Mouse (Mus musculus) neural tube, embryonic 13.5 days (tissue): ENCODE data around the gene Pus3. TPM values are rescaled to one million over a fixed set of nuclear protein-coding genes. Genes with fewer than 3 reads are reported as not detected.

ENCODE experiments used
- ATAC-seq: fragments of 200-750 bp; cut with Nextera tagmentation; 2 replicates; pipeline ENCODE4 v1.8.0; 2017; ENCODE audit warnings: low read depth, mild to moderate bottlenecking, moderate TSS enrichment, moderate library complexity
- H3K27ac ChIP-seq: fragments of 300-500 bp; sonication (generic); replicated peaks from 2 replicates; pipeline ENCODE4 v1.5.1; 2015; ENCODE audit warnings: moderate library complexity, mild to moderate bottlenecking, inconsistent platforms
- H3K27me3 ChIP-seq: fragments of 300-500 bp; sonication (generic); 2 replicates; pipeline ENCODE4 v1.6.1; 2015; ENCODE audit warnings: mild to moderate bottlenecking, inconsistent platforms
- H3K36me3 ChIP-seq: fragments of 300-500 bp; sonication (generic); 2 replicates; pipeline ENCODE4 v1.6.1; 2015; ENCODE audit warnings: mild to moderate bottlenecking, inconsistent platforms
- H3K4me1 ChIP-seq: fragments of 300-500 bp; sonication (generic); replicated peaks from 2 replicates; pipeline ENCODE4 v1.6.1; 2015; ENCODE audit warnings: inconsistent platforms
- H3K4me2 ChIP-seq: fragments of 300-500 bp; sonication (generic); 2 replicates; pipeline ENCODE4 v1.6.1; 2015; ENCODE audit warnings: inconsistent platforms, mild to moderate bottlenecking, moderate library complexity
- H3K4me3 ChIP-seq: fragments of 300-500 bp; sonication (generic); 2 replicates; pipeline ENCODE4 v1.5.1; 2015; ENCODE audit warnings: mild to moderate bottlenecking, inconsistent platforms
- H3K9ac ChIP-seq: fragments of 300-500 bp; sonication (generic); 2 replicates; pipeline ENCODE4 v1.6.1; 2015; ENCODE audit warnings: moderate library complexity, mild to moderate bottlenecking, inconsistent platforms
- H3K9me3 ChIP-seq: fragments of 300-500 bp; sonication (generic); 2 replicates; pipeline ENCODE4 v1.6.1; 2016; ENCODE audit warnings: inconsistent platforms
- WGBS: fragments of 180-500 bp; shearing (Covaris S2); methylation state at CpG from one replicate; pipeline ENCODE4 v1.1.7; 2015; 5-methylcytosine and 5-hydroxymethylcytosine counted together
- polyA plus RNA-seq: library from polyadenylated mRNA; unstranded; fragments of >200 nt; fragmentation: Nextera tagmentation; extraction: Ambion mirVana; gene quantifications from 2 replicates; pipeline ENCODE4 v1.2.1, GENCODE M21; 2015

The Pus3 gene
- polyA plus RNA-seq: 15.9 and 17.7 TPM in 2 replicates

- Histone ChIP-seq H3K4me3 (peak within 1 kb of the TSS; percentile 64), H3K9ac (peak within 1 kb of the TSS; percentile 73), H3K4me2 (peak within 1 kb of the TSS; percentile 78), H3K4me1 (peaks cover 25% of the 10 kb centered on the region), H3K36me3 (peaks cover 23% of the 10 kb centered on the region), H3K9me3 (no peaks in the 10 kb centered on the region), H3K27ac (peak within 1 kb of the TSS; percentile 85), H3K27me3 (0 out of 2 replicates have a peak, but pooled peaks cover 3% of the 10 kb centered on the region)
- peak; percentile 85 for ATAC-seq
- under 1% methylated on average over 59 of the region's 59 CpGs for WGBS
Measured at GRCm38 (mm10) chr9:35558257-35559008, at the start of gene Pus3, which contains the start of gene Ddx25. Pus3 (plus strand) TSS chr9:35558595. Ddx25 (minus strand) TSS chr9:35558528.

GRCm38 (mm10) chr9:35513900-35514299 lies 44.5 kb upstream of the Pus3 start:
- Histone ChIP-seq H3K9me3 (no peaks in the 10 kb centered on the region), H3K4me2 (no peak overlapping the region), H3K9ac (no peak overlapping the region), H3K27me3 (no peaks in the 10 kb centered on the region), H3K27ac (no peak overlapping the region), H3K36me3 (no peaks in the 10 kb centered on the region), H3K4me1 (no peaks in the 10 kb centered on the region), H3K4me3 (no peak overlapping the region)
- 87% methylated on average over 4 of the region's 4 CpGs for WGBS
- no peak for ATAC-seq

- H3K4me2 ChIP-seq: no peak overlapping the region
- no peak for ATAC-seq
- H3K9me3 ChIP-seq: no peaks in the 10 kb centered on the region
- no peaks in the 10 kb centered on the region for H3K27me3 ChIP-seq
- 92% methylated on average over 5 of the region's 5 CpGs for WGBS
- H3K27ac ChIP-seq: no peak overlapping the region
- 0 out of 2 replicates have a peak, but pooled peaks cover under 1% of the 10 kb centered on the region for H3K4me1 ChIP-seq
- H3K9ac ChIP-seq: no peak overlapping the region
- H3K36me3 ChIP-seq: no peaks in the 10 kb centered on the region
- H3K4me3 ChIP-seq: no peak overlapping the region
Measured at GRCm38 (mm10) chr9:35516182-35516581, 42.2 kb upstream of the Pus3 start.

- no peaks in the 10 kb centered on the region for H3K9me3 ChIP-seq
- H3K27ac ChIP-seq: no peak overlapping the region
- WGBS: 93% methylated on average over 16 of the region's 16 CpGs
- H3K27me3 ChIP-seq: 0 out of 2 replicates have a peak, but pooled peaks cover 3% of the 10 kb centered on the region
- no peak overlapping the region for H3K9ac ChIP-seq
- H3K4me1 ChIP-seq: 0 out of 2 replicates have a peak, but pooled peaks cover 4% of the 10 kb centered on the region
- ATAC-seq: no peak
- H3K36me3 ChIP-seq: no peaks in the 10 kb centered on the region
- H3K4me2 ChIP-seq: no peak overlapping the region
- no peak overlapping the region for H3K4me3 ChIP-seq
Measured at GRCm38 (mm10) chr9:35516711-35517110, 41.7 kb upstream of the Pus3 start.

GRCm38 (mm10) chr9:35518169-35518568 lies 40.2 kb upstream of the Pus3 start, which contains the start of gene Gm1113:
Gm1113 (minus strand) TSS chr9:35518269.
- H3K4me2 ChIP-seq: no peak within 1 kb of the TSS
- ATAC-seq: no peak
- H3K9me3 ChIP-seq: no peaks in the 10 kb centered on the region
- 0 out of 2 replicates have a peak, but pooled peaks cover 4% of the 10 kb centered on the region for H3K4me1 ChIP-seq
- 81% methylated on average over 3 of the region's 3 CpGs for WGBS
- no peaks in the 10 kb centered on the region for H3K36me3 ChIP-seq
- H3K27me3 ChIP-seq: 0 out of 2 replicates have a peak, but pooled peaks cover 3% of the 10 kb centered on the region
- no peak within 1 kb of the TSS for H3K9ac ChIP-seq
- H3K4me3 ChIP-seq: no peak within 1 kb of the TSS
- no peak within 1 kb of the TSS for H3K27ac ChIP-seq

GRCm38 (mm10) chr9:35520631-35521348 lies 37.6 kb upstream of the Pus3 start:
- no peak for ATAC-seq
- WGBS: 81% methylated on average over 6 of the region's 6 CpGs
- H3K27ac ChIP-seq: no peak overlapping the region

GRCm38 (mm10) chr9:35522241-35522640 lies 36.2 kb upstream of the Pus3 start:
- no peak overlapping the region for H3K9ac ChIP-seq
- H3K27ac ChIP-seq: no peak overlapping the region
- WGBS: 78% methylated on average over 2 of the region's 2 CpGs
- H3K4me3 ChIP-seq: no peak overlapping the region
- 0 out of 2 replicates have a peak, but pooled peaks cover 3% of the 10 kb centered on the region for H3K27me3 ChIP-seq
- no peak overlapping the region for H3K4me2 ChIP-seq
- H3K9me3 ChIP-seq: no peaks in the 10 kb centered on the region
- ATAC-seq: no peak
- no peaks in the 10 kb centered on the region for H3K36me3 ChIP-seq
- peaks cover 19% of the 10 kb centered on the region for H3K4me1 ChIP-seq

More at GRCm38 (mm10) chr9:35520631-35521348, 37.6 kb upstream of the Pus3 start:
- Histone ChIP-seq H3K9me3 (no peaks in the 10 kb centered on the region), H3K4me1 (peaks cover 19% of the 10 kb centered on the region), H3K27me3 (0 out of 2 replicates have a peak, but pooled peaks cover 3% of the 10 kb centered on the region), H3K9ac (no peak overlapping the region), H3K36me3 (no peaks in the 10 kb centered on the region), H3K4me2 (no peak overlapping the region), H3K4me3 (no peak overlapping the region)

- WGBS: 74% methylated on average over 1 of the region's 1 CpGs
- no peak for ATAC-seq
Measured at GRCm38 (mm10) chr9:35522821-35523515, 35.4 kb upstream of the Pus3 start.

GRCm38 (mm10) chr9:35523541-35523940 lies 34.9 kb upstream of the Pus3 start:
- 22% methylated on average over 5 of the region's 5 CpGs for whole genome bisulfite sequencing
- Histone ChIP-seq H3K4me3 (no peak overlapping the region), H3K27me3 (0 out of 2 replicates have a peak, but pooled peaks cover 3% of the 10 kb centered on the region), H3K4me1 (peaks cover 19% of the 10 kb centered on the region), H3K9me3 (no peaks in the 10 kb centered on the region), H3K27ac (no peak overlapping the region; the same call in 1 of the 2 replicates), H3K4me2 (0 out of 2 replicates have a peak overlapping the region, but pooled peaks have one; percentile 6), H3K36me3 (no peaks in the 10 kb centered on the region), H3K9ac (no peak overlapping the region)
- peak; percentile 79 for ATAC-seq

More at GRCm38 (mm10) chr9:35522821-35523515, 35.4 kb upstream of the Pus3 start:
- no peaks in the 10 kb centered on the region for H3K36me3 ChIP-seq
- H3K27ac ChIP-seq: no peak overlapping the region
- no peak overlapping the region for H3K9ac ChIP-seq
- no peak overlapping the region for H3K4me3 ChIP-seq
- peaks cover 19% of the 10 kb centered on the region for H3K4me1 ChIP-seq
- H3K4me2 ChIP-seq: no peak overlapping the region
- no peaks in the 10 kb centered on the region for H3K9me3 ChIP-seq
- H3K27me3 ChIP-seq: 0 out of 2 replicates have a peak, but pooled peaks cover 3% of the 10 kb centered on the region

GRCm38 (mm10) chr9:35523941-35524411 lies 34.4 kb upstream of the Pus3 start:
- Histone ChIP-seq H3K27ac (no peak overlapping the region; the same call in 1 of the 2 replicates), H3K9ac (no peak overlapping the region), H3K27me3 (0 out of 2 replicates have a peak, but pooled peaks cover 3% of the 10 kb centered on the region), H3K4me2 (0 out of 2 replicates have a peak overlapping the region, but pooled peaks have one; percentile 6), H3K9me3 (no peaks in the 10 kb centered on the region), H3K36me3 (no peaks in the 10 kb centered on the region), H3K4me1 (peaks cover 19% of the 10 kb centered on the region), H3K4me3 (no peak overlapping the region)
- ATAC-seq: peak; percentile 79; the same call in 1 of the 2 replicates
- WGBS: 24% methylated on average over 7 of the region's 7 CpGs

GRCm38 (mm10) chr9:35529141-35529540 lies 29.3 kb upstream of the Pus3 start:
- Histone ChIP-seq H3K4me3 (no peak overlapping the region), H3K9ac (no peak overlapping the region), H3K27me3 (no peaks in the 10 kb centered on the region), H3K27ac (no peak overlapping the region), H3K4me2 (no peak overlapping the region), H3K36me3 (no peaks in the 10 kb centered on the region), H3K4me1 (peaks cover 13% of the 10 kb centered on the region), H3K9me3 (no peaks in the 10 kb centered on the region)
- WGBS: 55% methylated on average over 3 of the region's 3 CpGs
- ATAC-seq: peak; percentile 36; the same call in 1 of the 2 replicates
